Mouse (Mus musculus) embryonic facial prominence, embryonic 12.5 days (tissue): Measurements from ENCODE around the gene Lamc3. TPM values are rescaled to one million over a fixed set of nuclear protein-coding genes. Genes with fewer than 3 reads are reported as not detected.

ENCODE experiments used
- ATAC-seq: fragments of 200-750 bp; cut with Nextera tagmentation; 2 replicates; pipeline ENCODE4 v1.8.0; 2017; ENCODE audit not compliant: insufficient number of reproducible peaks, insufficient read depth, low FRiP score, low TSS enrichment
- H3K27ac ChIP-seq: fragments of 300-500 bp; sonication (generic); 2 replicates; pipeline ENCODE4 v1.5.1; 2016; ENCODE audit warnings: mild to moderate bottlenecking
- H3K27me3 ChIP-seq: fragments of 300-500 bp; sonication (generic); 2 replicates; pipeline ENCODE4 v1.6.1; 2016; ENCODE audit warnings: mild to moderate bottlenecking, moderate library complexity
- H3K36me3 ChIP-seq: fragments of 300-500 bp; sonication (generic); 2 replicates; pipeline ENCODE4 v1.6.1; 2016; ENCODE audit warnings: mild to moderate bottlenecking
- H3K4me1 ChIP-seq: fragments of 300-500 bp; sonication (generic); 2 replicates; pipeline ENCODE4 v1.6.1; 2016
- H3K4me2 ChIP-seq: fragments of 300-500 bp; sonication (generic); replicated peaks from 2 replicates; pipeline ENCODE4 v1.6.1; 2016; ENCODE audit warnings: mild to moderate bottlenecking, moderate library complexity
- H3K4me3 ChIP-seq: fragments of 300-500 bp; sonication (generic); 2 replicates; pipeline ENCODE4 v1.5.1; 2016; ENCODE audit warnings: mild to moderate bottlenecking
- H3K9ac ChIP-seq: fragments of 300-500 bp; sonication (generic); 2 replicates; pipeline ENCODE4 v1.6.1; 2016; ENCODE audit warnings: mild to moderate bottlenecking, moderate library complexity
- H3K9me3 ChIP-seq: fragments of 300-500 bp; sonication (generic); 2 replicates; pipeline ENCODE4 v1.6.1; 2016; ENCODE audit warnings: mild to moderate bottlenecking, moderate library complexity
- WGBS: fragments of 180-500 bp; shearing (Covaris S2); methylation state at CpG from one replicate; pipeline ENCODE4 v1.1.7; 2016; 5-methylcytosine and 5-hydroxymethylcytosine counted together
- polyA plus RNA-seq: library from polyadenylated mRNA; unstranded; fragments of >200 nt; fragmentation: Nextera tagmentation; extraction: Ambion mirVana; gene quantifications from 2 replicates; pipeline ENCODE4 v1.2.1, GENCODE M21; 2016

Gene Lamc3
- polyA plus RNA-seq, 1 experiment from 2014 or later = 1.8 TPM

DNA sequence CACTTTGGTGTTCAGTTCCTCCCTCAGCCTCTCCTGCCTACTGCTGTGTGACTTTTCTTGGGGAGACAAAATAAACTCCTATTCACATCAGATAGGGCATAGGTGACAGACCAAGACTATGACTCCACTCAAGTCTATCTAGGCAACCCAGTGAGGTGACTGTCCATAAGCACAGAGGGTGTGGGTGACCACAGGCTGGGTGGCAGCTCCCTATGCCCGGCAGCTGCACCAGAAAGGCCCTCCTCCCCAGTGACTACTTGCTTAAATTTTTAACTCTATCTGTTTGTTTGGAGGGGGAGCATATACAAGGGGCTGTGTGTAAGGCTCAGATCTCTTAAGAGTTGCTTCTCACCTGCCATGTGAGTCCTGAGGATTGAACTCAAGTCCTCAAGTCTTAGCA lies 24.2 kb upstream of the Lamc3 start:
- H3K9ac ChIP-seq = no peak overlapping the region
- 62% methylated on average over 1 of the region's 1 CpGs for WGBS
- H3K4me1 ChIP-seq = peaks cover 26% of the 10 kb centered on the region
- no peak overlapping the region for H3K4me2 ChIP-seq
- H3K36me3 ChIP-seq = no peaks in the 10 kb centered on the region
- ATAC-seq = no peak
- no peaks in the 10 kb centered on the region for H3K9me3 ChIP-seq
- H3K27ac ChIP-seq = no peak overlapping the region
- no peak overlapping the region for H3K4me3 ChIP-seq
- H3K27me3 ChIP-seq = peaks cover 14% of the 10 kb centered on the region

DNA sequence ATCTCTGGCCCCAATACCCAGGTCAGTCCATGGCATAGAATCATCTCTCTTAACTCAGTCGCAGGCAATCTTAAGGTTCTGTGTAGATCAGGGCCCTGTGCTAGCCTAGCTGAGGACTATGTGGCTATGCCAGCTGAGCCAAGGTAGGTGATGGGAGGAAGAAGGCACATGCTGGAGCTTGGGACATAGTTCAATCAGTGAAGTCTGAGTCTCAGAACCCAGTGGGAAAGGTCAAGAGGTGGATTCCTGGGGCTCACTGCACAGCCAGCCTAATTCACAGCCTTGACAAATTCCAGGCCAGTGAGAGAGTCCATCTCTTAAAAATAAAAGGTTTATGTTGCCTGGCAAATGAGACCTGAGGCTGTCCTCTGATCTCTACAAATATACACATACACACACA lies 23.3 kb upstream of the Lamc3 start:
- no peak overlapping the region for H3K9ac ChIP-seq
- no peak for ATAC-seq
- WGBS = 70% methylated on average over 1 of the region's 1 CpGs
- no peaks in the 10 kb centered on the region for H3K36me3 ChIP-seq
- H3K4me1 ChIP-seq = peaks cover 18% of the 10 kb centered on the region
- peaks cover 8% of the 10 kb centered on the region; the same call in 1 of the 2 replicates for H3K27me3 ChIP-seq
- H3K27ac ChIP-seq = no peak overlapping the region
- H3K4me3 ChIP-seq = no peak overlapping the region
- H3K4me2 ChIP-seq = no peak overlapping the region
- no peaks in the 10 kb centered on the region for H3K9me3 ChIP-seq

DNA sequence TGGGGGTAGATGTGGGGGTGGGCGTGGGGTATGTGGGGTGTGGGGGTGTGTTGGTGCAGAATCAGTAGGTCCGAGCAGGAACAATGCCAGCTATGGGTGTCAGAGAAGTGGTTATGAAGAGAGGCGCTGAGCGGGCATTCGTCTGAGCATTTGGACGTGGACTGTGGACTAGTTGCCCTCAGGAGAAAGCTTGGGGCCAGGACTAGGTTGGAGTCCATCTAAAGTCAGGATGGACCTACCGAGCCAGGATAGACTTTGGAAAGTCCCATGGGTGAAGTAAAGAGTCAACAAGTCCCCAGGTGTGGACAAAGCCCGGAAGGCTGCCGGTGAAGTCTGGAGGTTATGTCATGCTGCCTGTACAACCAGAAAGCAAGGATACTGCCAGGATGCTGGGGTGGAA lies 22.2 kb upstream of the Lamc3 start:
- Histone ChIP-seq H3K9ac (no peak overlapping the region), H3K9me3 (no peaks in the 10 kb centered on the region), H3K4me2 (no peak overlapping the region), H3K4me3 (no peak overlapping the region), H3K27me3 (peaks cover 3% of the 10 kb centered on the region; the same call in 1 of the 2 replicates), H3K4me1 (peaks cover 7% of the 10 kb centered on the region), H3K27ac (no peak overlapping the region), H3K36me3 (no peaks in the 10 kb centered on the region)
- WGBS = 88% methylated on average over 9 of the region's 9 CpGs
- ATAC-seq = no peak

DNA sequence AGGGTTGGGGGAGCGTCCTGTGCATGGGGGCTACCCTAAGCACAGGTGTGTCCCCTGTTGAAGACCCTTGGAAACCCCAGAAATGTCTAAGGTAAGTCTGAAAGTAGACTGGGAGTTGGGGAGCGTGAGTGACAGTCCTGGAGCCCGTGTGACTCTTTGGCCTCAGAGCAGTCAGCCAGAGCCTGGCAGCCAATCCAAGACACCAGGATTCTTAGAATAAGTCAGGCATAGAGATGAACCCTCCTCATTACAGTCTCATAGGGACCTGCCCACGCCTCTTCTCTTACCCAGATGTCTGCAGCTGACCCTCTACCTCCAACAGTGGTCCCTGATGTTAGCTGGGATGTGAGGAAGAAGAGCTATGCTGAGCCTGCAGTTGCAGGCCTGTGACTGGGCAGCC lies 21.8 kb upstream of the Lamc3 start:
- WGBS = 64% methylated on average over 4 of the region's 4 CpGs
- no peaks in the 10 kb centered on the region for H3K27me3 ChIP-seq
- no peak overlapping the region for H3K27ac ChIP-seq
- H3K4me3 ChIP-seq = no peak overlapping the region
- H3K9ac ChIP-seq = no peak overlapping the region
- H3K4me2 ChIP-seq = no peak overlapping the region
- no peak for ATAC-seq
- no peaks in the 10 kb centered on the region for H3K36me3 ChIP-seq
- H3K9me3 ChIP-seq = no peaks in the 10 kb centered on the region
- H3K4me1 ChIP-seq = peaks cover 2% of the 10 kb centered on the region; the same call in 1 of the 2 replicates

DNA sequence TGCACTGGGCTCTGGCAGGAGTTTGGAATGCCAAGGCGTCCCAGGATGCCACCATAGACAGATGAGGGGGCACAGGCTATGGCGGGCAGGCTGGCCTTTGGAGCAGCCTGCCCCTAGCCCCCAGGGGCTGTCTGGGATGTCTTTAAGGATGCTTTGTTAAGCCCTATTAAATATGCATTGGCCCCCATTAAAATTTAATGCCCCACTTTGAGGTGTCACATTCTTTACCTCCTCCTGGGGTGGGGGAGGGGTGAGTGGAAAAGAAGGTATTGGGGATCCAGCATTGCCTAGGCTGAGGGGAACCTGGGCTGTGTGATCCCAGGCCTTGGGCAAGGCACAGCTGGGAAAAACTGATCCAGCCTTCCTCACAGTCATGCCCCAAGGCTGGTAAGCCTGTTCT lies 21.3 kb upstream of the Lamc3 start:
- no peaks in the 10 kb centered on the region for H3K27me3 ChIP-seq
- 36% methylated on average over 2 of the region's 2 CpGs for WGBS
- H3K4me1 ChIP-seq = no peaks in the 10 kb centered on the region
- no peak overlapping the region for H3K9ac ChIP-seq
- ATAC-seq = no peak
- H3K9me3 ChIP-seq = no peaks in the 10 kb centered on the region
- no peak overlapping the region for H3K4me2 ChIP-seq
- no peak overlapping the region for H3K27ac ChIP-seq
- no peaks in the 10 kb centered on the region for H3K36me3 ChIP-seq
- H3K4me3 ChIP-seq = no peak overlapping the region

DNA sequence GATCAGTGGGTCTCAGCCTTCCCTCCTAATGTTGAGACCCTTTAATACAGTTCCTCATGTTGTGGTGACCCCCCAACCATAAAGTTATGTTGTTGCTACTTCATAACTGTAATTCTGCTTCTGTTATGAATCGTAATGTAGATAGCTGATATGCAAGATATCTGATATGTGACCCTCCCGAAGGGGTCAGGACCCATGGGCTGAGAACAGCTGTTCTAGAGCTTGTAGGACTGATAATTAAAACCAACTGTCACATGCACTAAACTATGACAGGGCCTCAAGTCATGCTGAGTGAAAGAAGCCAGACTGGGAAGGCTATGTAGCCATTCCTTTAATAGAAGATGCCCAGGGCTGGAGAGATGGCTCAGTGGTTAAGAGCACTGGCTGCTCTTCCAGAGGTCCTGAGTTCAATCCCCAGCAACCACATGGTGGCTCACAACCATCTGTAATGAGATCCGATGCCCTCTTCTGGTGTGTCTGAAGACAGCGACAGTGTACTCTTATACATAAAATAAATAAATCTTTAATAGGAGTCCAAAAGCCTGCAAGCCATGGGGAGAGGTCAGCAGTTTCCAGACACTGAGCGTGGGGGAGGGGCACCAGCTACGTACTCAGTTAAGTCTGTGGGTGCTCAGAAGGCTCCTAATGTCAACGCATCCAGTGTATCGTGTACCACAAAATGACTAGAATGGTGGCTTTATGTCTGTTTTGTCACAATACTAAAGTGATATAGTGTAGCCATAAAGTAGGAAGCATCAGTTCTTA lies 19.1 kb upstream of the Lamc3 start:
- no peak for ATAC-seq
- WGBS = 70% methylated on average over 8 of the region's 8 CpGs
- H3K27me3 ChIP-seq = no peaks in the 10 kb centered on the region
- no peaks in the 10 kb centered on the region for H3K4me1 ChIP-seq
- no peak overlapping the region for H3K27ac ChIP-seq
- H3K36me3 ChIP-seq = no peaks in the 10 kb centered on the region
- H3K4me2 ChIP-seq = no peak overlapping the region
- H3K9me3 ChIP-seq = 0 out of 2 replicates have a peak, but pooled peaks cover 5% of the 10 kb centered on the region
- H3K4me3 ChIP-seq = no peak overlapping the region
- H3K9ac ChIP-seq = no peak overlapping the region

DNA sequence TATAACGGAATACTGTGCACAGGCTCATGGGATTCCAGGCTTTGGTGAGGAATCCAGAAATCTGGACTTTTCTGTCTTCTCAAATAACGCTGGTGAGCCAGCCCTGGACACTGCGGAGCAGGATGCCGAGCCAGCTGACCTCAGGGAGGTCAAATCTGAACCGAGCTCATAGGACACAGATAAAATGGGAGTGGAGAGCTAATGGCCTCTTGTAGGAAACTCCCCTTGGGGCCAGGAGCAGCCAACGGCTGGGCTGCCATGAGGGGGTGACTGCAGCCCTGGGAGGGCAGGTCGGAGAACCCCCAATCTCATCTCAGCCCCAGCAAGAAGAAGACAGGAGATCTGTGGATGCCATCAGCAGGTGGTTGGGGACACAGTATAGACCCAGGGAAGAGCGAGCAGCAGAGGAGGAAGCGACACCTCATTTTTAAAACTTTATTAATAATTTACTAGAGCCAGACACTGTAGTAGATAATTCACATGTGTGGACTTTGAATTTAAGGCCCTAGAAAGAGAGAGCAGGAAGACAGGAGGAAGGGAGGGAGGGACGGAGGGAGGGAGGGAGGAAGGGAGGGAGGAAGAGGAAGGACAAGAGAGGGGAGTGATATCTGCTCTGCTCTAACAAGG lies 18.4 kb upstream of the Lamc3 start:
- Histone ChIP-seq H3K27me3 (no peaks in the 10 kb centered on the region), H3K9ac (no peak overlapping the region), H3K4me2 (no peak overlapping the region), H3K36me3 (no peaks in the 10 kb centered on the region), H3K4me1 (no peaks in the 10 kb centered on the region), H3K4me3 (no peak overlapping the region), H3K9me3 (0 out of 2 replicates have a peak, but pooled peaks cover 5% of the 10 kb centered on the region), H3K27ac (no peak overlapping the region)
- WGBS = 58% methylated on average over 10 of the region's 10 CpGs
- no peak for ATAC-seq

DNA sequence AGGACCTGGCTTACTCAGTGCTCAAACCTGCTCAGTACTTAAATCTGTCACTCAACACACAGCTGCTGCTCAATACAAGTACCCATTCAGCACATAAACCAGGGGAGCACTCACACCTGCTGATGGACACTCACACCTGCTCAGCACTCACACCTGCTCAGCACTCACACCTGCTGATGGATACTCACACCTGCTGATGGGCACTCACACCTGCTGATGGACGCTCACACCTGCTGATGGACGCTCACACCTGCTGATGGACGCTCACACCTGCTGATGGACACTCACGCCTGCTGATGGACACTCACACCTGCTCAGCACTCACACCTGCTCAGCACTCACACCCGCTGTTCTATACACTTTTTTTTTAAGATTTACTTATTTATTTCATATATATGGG lies 17.4 kb upstream of the Lamc3 start:
- H3K4me2 ChIP-seq = no peak overlapping the region
- no peaks in the 10 kb centered on the region for H3K4me1 ChIP-seq
- ATAC-seq = no peak
- no peak overlapping the region for H3K4me3 ChIP-seq
- no peak overlapping the region for H3K27ac ChIP-seq
- no peaks in the 10 kb centered on the region for H3K36me3 ChIP-seq
- WGBS = 92% methylated on average over 5 of the region's 5 CpGs
- no peaks in the 10 kb centered on the region for H3K27me3 ChIP-seq
- H3K9me3 ChIP-seq = 0 out of 2 replicates have a peak, but pooled peaks cover 5% of the 10 kb centered on the region
- H3K9ac ChIP-seq = no peak overlapping the region

DNA sequence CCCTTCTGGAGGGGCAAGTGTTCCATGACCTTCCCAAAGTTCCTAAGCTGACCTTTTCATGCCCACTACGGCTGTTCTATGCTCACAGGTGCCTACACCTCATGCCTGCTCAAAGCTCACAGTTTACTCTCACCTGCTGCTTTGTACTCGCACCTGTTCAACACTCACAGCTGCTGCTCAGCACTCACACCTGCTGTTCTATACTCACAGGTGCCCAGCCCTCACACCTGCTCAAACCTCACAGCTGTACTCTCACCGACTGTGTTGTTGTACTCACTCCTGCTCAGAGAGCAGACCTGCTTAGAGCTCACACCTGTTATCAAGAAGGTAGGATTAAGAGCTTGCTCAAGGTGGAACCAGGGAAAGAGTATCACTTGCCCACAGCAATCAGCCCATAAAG lies 16.4 kb upstream of the Lamc3 start:
- ATAC-seq = no peak
- H3K4me2 ChIP-seq = no peak overlapping the region
- no peak overlapping the region for H3K4me3 ChIP-seq
- WGBS = 63% methylated on average over 3 of the region's 3 CpGs
- no peaks in the 10 kb centered on the region for H3K4me1 ChIP-seq
- 0 out of 2 replicates have a peak, but pooled peaks cover 3% of the 10 kb centered on the region for H3K27me3 ChIP-seq
- H3K36me3 ChIP-seq = no peaks in the 10 kb centered on the region
- no peak overlapping the region for H3K27ac ChIP-seq
- no peak overlapping the region for H3K9ac ChIP-seq
- 0 out of 2 replicates have a peak, but pooled peaks cover 5% of the 10 kb centered on the region for H3K9me3 ChIP-seq

DNA sequence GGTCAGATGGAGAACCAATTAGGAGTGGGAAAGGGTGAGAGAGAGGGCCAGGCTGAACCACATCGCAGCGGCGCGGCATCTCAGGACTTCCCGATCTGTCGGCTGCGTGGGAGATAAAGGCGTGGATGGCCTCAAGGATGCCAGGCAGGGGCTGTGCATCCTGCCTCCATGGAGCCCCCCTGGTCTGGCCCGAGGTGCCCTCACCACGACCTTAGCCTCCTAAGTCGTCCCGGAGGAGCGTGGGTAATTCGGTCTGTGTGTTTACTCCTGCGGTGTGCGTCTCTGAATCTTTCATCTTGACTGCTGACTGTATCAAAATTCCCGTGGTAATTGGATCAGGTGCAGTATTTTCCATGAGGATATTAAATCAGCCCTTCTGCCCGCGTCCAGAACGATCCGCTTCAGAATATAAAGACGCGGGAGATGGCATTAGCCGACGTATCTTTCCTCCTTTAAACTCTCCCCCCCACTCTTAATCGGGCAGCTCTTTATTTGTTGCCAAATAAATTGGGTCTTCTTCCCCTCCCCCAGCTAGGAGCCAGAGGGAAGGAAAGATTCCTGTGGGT lies 12.7 kb upstream of the Lamc3 start:
- no peak overlapping the region for H3K4me3 ChIP-seq
- H3K27me3 ChIP-seq = peaks cover 18% of the 10 kb centered on the region
- no peak overlapping the region for H3K9ac ChIP-seq
- no peaks in the 10 kb centered on the region for H3K36me3 ChIP-seq
- H3K4me2 ChIP-seq = no peak overlapping the region
- no peaks in the 10 kb centered on the region for H3K4me1 ChIP-seq
- H3K9me3 ChIP-seq = 0 out of 2 replicates have a peak, but pooled peaks cover 5% of the 10 kb centered on the region
- ATAC-seq = no peak
- H3K27ac ChIP-seq = no peak overlapping the region
- WGBS = 60% methylated on average over 26 of the region's 26 CpGs

DNA sequence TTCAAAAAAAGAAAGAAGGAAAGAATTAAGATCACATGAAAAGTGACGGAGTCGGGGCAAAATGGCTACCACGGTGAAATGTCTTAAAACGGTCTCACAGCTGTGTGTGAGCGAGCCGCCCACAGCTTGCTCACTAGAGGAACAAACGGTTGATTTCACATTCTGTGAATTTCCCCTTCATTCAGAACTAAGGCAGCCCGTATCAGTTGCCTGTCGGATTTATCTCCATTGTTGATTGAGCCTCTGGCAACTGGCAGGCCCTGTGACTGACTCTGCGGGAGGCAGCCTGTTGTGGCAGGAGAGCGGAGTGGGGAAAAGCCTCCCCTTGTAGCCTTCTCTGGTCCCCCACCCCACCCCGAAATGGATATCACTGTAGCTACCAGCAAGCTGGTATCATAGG lies 10.6 kb upstream of the Lamc3 start:
- Histone ChIP-seq H3K9me3 (0 out of 2 replicates have a peak, but pooled peaks cover 5% of the 10 kb centered on the region), H3K4me2 (no peak overlapping the region), H3K4me3 (no peak overlapping the region), H3K9ac (no peak overlapping the region; the same call in 1 of the 2 replicates), H3K27me3 (peaks cover 27% of the 10 kb centered on the region), H3K4me1 (peaks cover 5% of the 10 kb centered on the region; the same call in 1 of the 2 replicates), H3K36me3 (no peaks in the 10 kb centered on the region), H3K27ac (no peak overlapping the region)
- no peak for ATAC-seq
- WGBS = 33% methylated on average over 12 of the region's 12 CpGs

DNA sequence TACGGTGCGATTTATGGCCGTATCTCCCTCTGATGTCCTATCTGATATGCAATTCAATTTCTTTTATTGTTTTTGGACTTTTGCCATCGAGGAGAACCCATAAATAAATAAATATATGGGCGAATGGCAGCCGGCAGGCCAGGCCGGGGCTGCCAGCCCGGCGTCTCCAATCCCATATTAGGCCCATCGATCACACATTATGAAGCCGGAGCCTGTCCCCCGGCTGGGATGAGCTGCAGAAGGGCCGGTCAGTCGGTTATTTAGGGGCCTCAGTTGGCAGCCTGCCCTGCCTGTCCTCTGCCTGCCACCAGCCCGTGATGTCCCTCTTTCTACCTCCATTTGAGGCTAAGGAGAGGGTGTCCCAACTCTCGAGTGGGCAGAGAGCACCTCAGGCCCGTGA lies 8.5 kb upstream of the Lamc3 start:
- no peak overlapping the region for H3K4me2 ChIP-seq
- ATAC-seq = no peak
- 82% methylated on average over 17 of the region's 17 CpGs for WGBS
- H3K27ac ChIP-seq = no peak overlapping the region
- peaks cover 5% of the 10 kb centered on the region; the same call in 1 of the 2 replicates for H3K4me1 ChIP-seq
- H3K27me3 ChIP-seq = peaks cover 49% of the 10 kb centered on the region
- no peaks in the 10 kb centered on the region for H3K9me3 ChIP-seq
- no peaks in the 10 kb centered on the region for H3K36me3 ChIP-seq
- no peak overlapping the region for H3K9ac ChIP-seq
- H3K4me3 ChIP-seq = no peak overlapping the region
